Comparison of ENCODE assay signal across 24 mouse cellular contexts in the genomic region with DNA sequence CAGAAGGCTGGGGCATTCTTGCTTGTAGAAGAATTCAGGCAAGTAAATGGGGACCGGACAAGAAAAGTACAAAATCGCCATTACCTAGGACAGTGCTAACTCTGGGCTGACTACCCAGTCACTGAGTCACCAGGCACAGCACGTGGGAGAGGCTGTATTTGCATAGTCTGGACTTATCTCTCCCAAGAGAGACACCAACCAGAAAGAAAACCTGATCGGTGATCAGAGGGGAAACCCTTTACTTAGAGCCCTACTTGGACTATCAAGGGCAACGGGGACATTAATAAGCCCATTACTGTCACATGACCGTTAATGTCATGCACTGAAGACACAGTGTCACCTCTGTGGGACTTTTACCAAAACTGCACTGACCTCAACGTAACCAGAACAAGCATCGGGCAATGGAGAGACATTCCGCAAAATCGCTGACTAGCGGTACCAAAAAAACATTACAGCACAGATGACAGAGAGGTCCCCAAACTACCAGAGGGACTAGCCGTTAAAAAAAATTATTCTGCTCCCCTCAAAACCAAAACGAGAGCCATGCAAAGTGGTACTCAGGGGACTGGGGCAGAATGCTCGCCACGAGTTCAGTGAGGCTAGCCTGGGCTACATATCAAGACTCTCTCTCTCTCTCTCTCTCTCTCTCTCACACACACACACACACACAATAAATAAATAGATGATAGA. TPM values are rescaled to one million over a fixed set of nuclear protein-coding genes. Genes with fewer than 3 reads are reported as not detected.
DNase-seq lines count a peak whose midpoint lies in the region; TF ChIP-seq lines count a peak whose summit lies in the region.
"Had no signal": no experiment of that assay in that cellular context is flagged by ENCODE, and none has a peak within 500 bp of the region (broad histone marks: within the 10 kb centered on the region; RNA-seq: fewer than 3 reads in every experiment).

No protein-coding gene starts in this region.

- DNase-seq in 3T3-L1 (ENCODE audit: low read depth, low spot score): peak; percentile 22
- peak; percentile 64 for DNase-seq in A20 (ENCODE audit: low read depth, low spot score)
- no peak for DNase-seq in limb, embryonic 10.5 days (ENCODE audit: low spot score)
- no peak for DNase-seq in layer of hippocampus, adult 9-11 months
- DNase-seq in liver: no peak
- DNase-seq: adrenal gland, postnatal 10 days; cerebellum, adult 11 months; cerebellum, adult 2 months; cerebellum, adult 9-11 months; cerebellum, postnatal 25 days; forebrain, postnatal 0 days; gastrocnemius, adult 2 months; gastrocnemius, postnatal 14 days; heart, adult 18-20 months; heart, postnatal 14 days; heart, postnatal 4 days had no signal

- H3K4me2 ChIP-seq in myocyte (ENCODE audit: low read depth): no peak overlapping the region
- H3K4me2 ChIP-seq: embryonic facial prominence, embryonic 12.5 days; embryonic facial prominence, embryonic 15.5 days; hindbrain, embryonic 14.5 days had no signal

- no peaks in the 10 kb centered on the region for H3K79me2 ChIP-seq in myocyte (ENCODE audit: control insufficient read depth, insufficient read depth)

- H3K4me1 ChIP-seq in limb, embryonic 10.5 days: peaks cover under 1% of the 10 kb centered on the region; the same call in 1 of the 2 replicates

- no peak overlapping the region for H3ac ChIP-seq in myocyte (ENCODE audit: control insufficient read depth, insufficient read length)

- no peak for TF ChIP-seq POLR2A in myocyte (IDR thresholded peaks at IDR 0.05; ENCODE audit: insufficient read length, low read depth)

- H3K27ac ChIP-seq in limb, embryonic 10.5 days: no peak overlapping the region
- H3K27ac ChIP-seq: embryonic facial prominence, embryonic 12.5 days; embryonic facial prominence, embryonic 15.5 days; heart, embryonic 10.5 days; heart, embryonic 13.5 days; hindbrain, embryonic 14.5 days; hindbrain, postnatal 0 days had no signal

- 88% methylated on average over 15 of the region's 15 CpGs for WGBS in limb, embryonic 10.5 days

- H3K27me3 ChIP-seq in myocyte (ENCODE audit: control insufficient read depth, insufficient read depth, insufficient read length): no peaks in the 10 kb centered on the region
- H3K27me3 ChIP-seq in limb, embryonic 10.5 days (ENCODE audit: low read depth, poor library complexity, severe bottlenecking): no peaks in the 10 kb centered on the region
- H3K27me3 ChIP-seq: embryonic facial prominence, embryonic 12.5 days; embryonic facial prominence, embryonic 15.5 days; heart, embryonic 13.5 days had no signal

- no peak overlapping the region for H3K4me3 ChIP-seq in myocyte
- no peak overlapping the region for H3K4me3 ChIP-seq in limb, embryonic 10.5 days
- H3K4me3 ChIP-seq: embryonic facial prominence, embryonic 12.5 days; embryonic facial prominence, embryonic 15.5 days; heart, embryonic 10.5 days; heart, embryonic 13.5 days had no signal

- no peaks in the 10 kb centered on the region for H3K9me3 ChIP-seq in limb, embryonic 10.5 days (replicated peaks)
- H3K9me3 ChIP-seq: embryonic facial prominence, embryonic 12.5 days; embryonic facial prominence, embryonic 15.5 days; heart, embryonic 10.5 days; heart, embryonic 13.5 days had no signal

- no peaks in the 10 kb centered on the region for H3K36me3 ChIP-seq in myocyte (ENCODE audit: control insufficient read depth, insufficient read depth)
- no peaks in the 10 kb centered on the region for H3K36me3 ChIP-seq in limb, embryonic 10.5 days
- H3K36me3 ChIP-seq: embryonic facial prominence, embryonic 12.5 days; embryonic facial prominence, embryonic 15.5 days; heart, embryonic 10.5 days; heart, embryonic 13.5 days had no signal

TF ChIP-seq in myocyte, 11 proteins besides CTCF, POLR2A, EP300 and RAD21:
- no peak for TF ChIP-seq TCF3 (IDR thresholded peaks at IDR 0.05; ENCODE audit: insufficient read length, low read depth)
- TF ChIP-seq MAX (IDR thresholded peaks at IDR 0.05; ENCODE audit: low read depth): no peak
- no peak for TF ChIP-seq SRF (IDR thresholded peaks at IDR 0.05; ENCODE audit: control insufficient read depth, insufficient read length, low read depth)
- peak; percentile 54 for TF ChIP-seq USF1 (IDR thresholded peaks at IDR 0.05; ENCODE audit: low read depth)
- no peak for TF ChIP-seq MYOG (IDR thresholded peaks at IDR 0.05; ENCODE audit: control insufficient read depth in 1 of 3, insufficient read depth in 1 of 3, insufficient read length in 2 of 3, low read depth in 2 of 3)
- no peak for TF ChIP-seq REST (IDR thresholded peaks at IDR 0.05; ENCODE audit: insufficient read depth, insufficient read length)
- no peak for TF ChIP-seq CEBPB (IDR thresholded peaks at IDR 0.05; ENCODE audit: insufficient read depth, poor library complexity, severe bottlenecking)
- TF ChIP-seq POLR2AphosphoS2 (IDR thresholded peaks at IDR 0.05; ENCODE audit: insufficient read length, low read depth): no peak
TF ChIP-seq in myocyte: peak in this region for 1.

RNA-seq across cellular contexts. Expression of a gene that starts 18.8 kb away (rescaled TPM):
- 0.01 TPM for polyA plus RNA-seq in myocyte (2012; fragmentation: generic; extraction: Trizol)
- polyA plus RNA-seq in limb, embryonic 10.5 days (2016; fragmentation: Nextera tagmentation; extraction: Ambion mirVana): not detected in 2 replicates
- polyA plus RNA-seq: C2C12 had no signal

Comparison
In these comparisons a context has a peak if more than half of its experiments do, and no peak if none do; other contexts are left out.
1. DNase-seq: peak in 3T3-L1 (single experiment) and A20 (single experiment); none in limb, embryonic 10.5 days (single experiment), layer of hippocampus, adult 9-11 months (single experiment) and liver (single experiment).